Mouse (Mus musculus) c-Kit-positive CD71-positive TER-119-positive erythroid progenitor cells, embryonic 14.5 days (primary cell): ENCODE measurements around the gene 1190007I07Rik.
A peak's percentile ranks its signal among the peaks of the same experiment; 100 is the strongest.

Experiments used
- DNase-seq: peaks from one replicate; pipeline ENCODE4 v3.0.0-alpha.2; 2013; ENCODE audit warnings: low spot score

Gene 1190007I07Rik

GRCm38 (mm10) chr10:82622671-82623552 lies at the start of gene 1190007I07Rik:
Gene 1190007I07Rik, minus strand, starts transcription at chr10:82623228.
- peak; percentile 66 for DNase-seq

- no peak for DNase-seq
Observed at GRCm38 (mm10) chr10:82670205-82670604, 47.2 kb upstream of the 1190007I07Rik start.

GRCm38 (mm10) chr10:82666436-82667234 lies 43.6 kb upstream of the 1190007I07Rik start:
- peak; percentile 53 for DNase-seq

- DNase-seq = no peak
Observed at GRCm38 (mm10) chr10:82665951-82666350, 42.9 kb upstream of the 1190007I07Rik start.

- DNase-seq = no peak
Observed at GRCm38 (mm10) chr10:82663289-82663688, 40.3 kb upstream of the 1190007I07Rik start.

- DNase-seq = no peak
Observed at GRCm38 (mm10) chr10:82662267-82662990, 39.4 kb upstream of the 1190007I07Rik start.

GRCm38 (mm10) chr10:82661820-82662219 lies 38.8 kb upstream of the 1190007I07Rik start:
- no peak for DNase-seq

- no peak for DNase-seq
Observed at GRCm38 (mm10) chr10:82654581-82654980, 31.6 kb upstream of the 1190007I07Rik start.

GRCm38 (mm10) chr10:82652625-82653024 lies 29.6 kb upstream of the 1190007I07Rik start:
- DNase-seq = no peak

GRCm38 (mm10) chr10:82651221-82651620 lies 28.2 kb upstream of the 1190007I07Rik start:
- DNase-seq = no peak

- no peak for DNase-seq
Observed at GRCm38 (mm10) chr10:82647205-82647811, 24.3 kb upstream of the 1190007I07Rik start.

GRCm38 (mm10) chr10:82646083-82646482 lies 23.1 kb upstream of the 1190007I07Rik start:
- no peak for DNase-seq

- no peak for DNase-seq
Observed at GRCm38 (mm10) chr10:82641481-82641880, 18.5 kb upstream of the 1190007I07Rik start.

- no peak for DNase-seq
Observed at GRCm38 (mm10) chr10:82639032-82639698, 16.1 kb upstream of the 1190007I07Rik start.

- no peak for DNase-seq
Observed at GRCm38 (mm10) chr10:82636321-82636720, 13.3 kb upstream of the 1190007I07Rik start.

- DNase-seq = no peak
Observed at GRCm38 (mm10) chr10:82634348-82634747, 11.3 kb upstream of the 1190007I07Rik start.

GRCm38 (mm10) chr10:82632496-82633280 lies 9.7 kb upstream of the 1190007I07Rik start:
- DNase-seq = no peak

- DNase-seq = no peak
Observed at GRCm38 (mm10) chr10:82631133-82631532, 8.1 kb upstream of the 1190007I07Rik start.

- peak; percentile 26 for DNase-seq
Observed at GRCm38 (mm10) chr10:82630497-82630896, 7.5 kb upstream of the 1190007I07Rik start.

GRCm38 (mm10) chr10:82629586-82630255 lies 6.7 kb upstream of the 1190007I07Rik start, which contains the start of gene Tdg:
Gene Tdg, plus strand, starts transcription at chr10:82629828.
- peak; percentile 92 for DNase-seq
